Mouse (Mus musculus) urinary bladder, postnatal 4 days (tissue): Measurements from ENCODE around the gene Bmp2k.
"Not testable (repeated sequence)": the region's sequence is repeated elsewhere in the genome, so short reads cannot be mapped to it uniquely, and the experiment has no call there.

ENCODE experiments used
- DNase-seq, 2 experiments: peaks; one replicate each; pipeline ENCODE4 v3.0.0; 2021 to 2022; ENCODE audit warnings: low spot score in 2 of 2

The Bmp2k gene

GRCm38 (mm10) chr5:97002336-97002735 lies 4.8 kb downstream of the Bmp2k start:
- no peak for DNase-seq

GRCm38 (mm10) chr5:97002937-97003336 lies 5.4 kb downstream of the Bmp2k start:
- no peak for DNase-seq

GRCm38 (mm10) chr5:97004178-97005030 lies 6.9 kb downstream of the Bmp2k start:
- DNase-seq = no peak

- no peak for DNase-seq
Measured at GRCm38 (mm10) chr5:97005891-97006290, 8.4 kb downstream of the Bmp2k start.

GRCm38 (mm10) chr5:97006929-97007328 lies 9.4 kb downstream of the Bmp2k start:
- DNase-seq = no peak

GRCm38 (mm10) chr5:97007496-97007895 lies 10.0 kb downstream of the Bmp2k start:
- DNase-seq = no peak

GRCm38 (mm10) chr5:97009140-97009539 lies 11.7 kb downstream of the Bmp2k start:
- DNase-seq = not testable (repeated sequence)

- DNase-seq = no peak
Measured at GRCm38 (mm10) chr5:97009601-97010335, 12.3 kb downstream of the Bmp2k start.

GRCm38 (mm10) chr5:97015781-97016508 lies 18.5 kb downstream of the Bmp2k start:
- DNase-seq = no peak

GRCm38 (mm10) chr5:97016842-97017577 lies 19.5 kb downstream of the Bmp2k start:
- DNase-seq = no peak

GRCm38 (mm10) chr5:97022305-97023278 lies 25.1 kb downstream of the Bmp2k start:
- DNase-seq = no peak

- DNase-seq = no peak
Measured at GRCm38 (mm10) chr5:97024834-97025233, 27.3 kb downstream of the Bmp2k start.

- no peak for DNase-seq
Measured at GRCm38 (mm10) chr5:97025650-97026049, 28.2 kb downstream of the Bmp2k start.

- no peak for DNase-seq
Measured at GRCm38 (mm10) chr5:97028004-97028403, 30.5 kb downstream of the Bmp2k start.

GRCm38 (mm10) chr5:97028840-97029239 lies 31.4 kb downstream of the Bmp2k start:
- not testable (repeated sequence) for DNase-seq

- DNase-seq = no peak
Measured at GRCm38 (mm10) chr5:97031771-97032170, 34.3 kb downstream of the Bmp2k start.

GRCm38 (mm10) chr5:97045260-97045659 lies 47.8 kb downstream of the Bmp2k start:
- DNase-seq = no peak

GRCm38 (mm10) chr5:97046680-97047079 lies 49.2 kb downstream of the Bmp2k start:
- no peak for DNase-seq

GRCm38 (mm10) chr5:97048905-97049304 lies 51.4 kb downstream of the Bmp2k start:
- no peak for DNase-seq

GRCm38 (mm10) chr5:97054166-97054565 lies 56.7 kb downstream of the Bmp2k start:
- no peak for DNase-seq
